Mouse (Mus musculus) bone marrow macrophage, adult 2 months (primary cell): ENCODE data around the gene Wdr95.

Experiments
- CTCF ChIP-seq: IDR thresholded peaks from 2 replicates; pipeline ENCODE4 v1.5.1; 2012; ENCODE audit warnings: low read depth, mild to moderate bottlenecking, low read length, moderate library complexity
- POLR2A ChIP-seq: IDR thresholded peaks from 2 replicates; pipeline ENCODE4 v1.6.1; 2012; ENCODE audit warnings: mild to moderate bottlenecking, low read depth, low read length, borderline replicate concordance

GRCm38 (mm10) chr5:149514890-149515289 is 13.6 kb upstream of the Wdr95 start:
- TF ChIP-seq CTCF (no peak), POLR2A (no peak)
